Mouse (Mus musculus) C2C12 (cell line): ENCODE measurements around the gene Fam83d. TPM values are rescaled to one million over a fixed set of nuclear protein-coding genes. Genes with fewer than 3 reads are reported as not detected.

Experiments used
- H3K27me3 ChIP-seq: one replicate; pipeline ENCODE4 v1.6.1; 2011; ENCODE audit not compliant: control insufficient read depth, insufficient read depth, insufficient read length
- H3K36me3 ChIP-seq: one replicate; pipeline ENCODE4 v1.6.1; 2011; ENCODE audit not compliant: control insufficient read depth, insufficient read depth
- H3K4me3 ChIP-seq: one replicate; pipeline ENCODE4 v1.5.1; 2011; ENCODE audit warnings: mild to moderate bottlenecking, control low read depth; ENCODE audit not compliant: poor library complexity, insufficient read depth, severe bottlenecking
- H3K79me2 ChIP-seq: one replicate; pipeline ENCODE4 v1.6.1; 2011; ENCODE audit not compliant: control insufficient read depth, insufficient read depth
- H3K79me3 ChIP-seq: one replicate; pipeline ENCODE4 v1.6.1; 2011; ENCODE audit warnings: low read depth, control low read depth
- H3ac ChIP-seq: one replicate; pipeline ENCODE3; 2011; ENCODE audit warnings: low read depth; ENCODE audit not compliant: control insufficient read depth, insufficient read length
- CEBPB ChIP-seq: IDR thresholded peaks from one replicate; pipeline ENCODE4 v1.6.1; 2011; ENCODE audit warnings: low read depth, mild to moderate bottlenecking, control low read depth, moderate library complexity
- CTCF ChIP-seq: IDR thresholded peaks from one replicate; pipeline ENCODE4 v1.5.1; 2011; ENCODE audit not compliant: control insufficient read depth, insufficient read depth, insufficient read length
- FOSL1 ChIP-seq: IDR thresholded peaks from one replicate; pipeline ENCODE4 v1.8.0; 2011; ENCODE audit warnings: mild to moderate bottlenecking, low read length; ENCODE audit not compliant: poor library complexity, insufficient read depth, severe bottlenecking
- MAX ChIP-seq: IDR thresholded peaks from one replicate; pipeline ENCODE4 v1.6.1; 2011; ENCODE audit warnings: mild to moderate bottlenecking, control low read depth
- MYOD1 ChIP-seq: IDR thresholded peaks from one replicate; pipeline ENCODE4 v1.6.1; 2011; ENCODE audit warnings: low read depth; ENCODE audit not compliant: control insufficient read depth, insufficient read length
- MYOG ChIP-seq: IDR thresholded peaks from one replicate; pipeline ENCODE4 v1.6.1; 2011; ENCODE audit not compliant: control insufficient read depth, insufficient read length; ENCODE audit errors: extremely low read depth
- USF1 ChIP-seq: IDR thresholded peaks from one replicate; pipeline ENCODE4 v1.6.1; 2011; ENCODE audit warnings: low read depth, mild to moderate bottlenecking, control low read depth, moderate library complexity
- polyA plus RNA-seq: library from polyadenylated mRNA; unstranded; fragments of >200 nt; fragmentation: generic; extraction: Trizol; gene quantifications from one replicate; pipeline ENCODE4 v1.2.1, GENCODE M21; 2012; ENCODE audit warnings: missing spikeins

The Fam83d gene
- polyA plus RNA-seq, 1 experiment = 33.3 TPM

GRCm38 (mm10) chr2:158723806-158724205 is 44.1 kb upstream of the Fam83d start:
- H3K79me3 ChIP-seq = no peaks in the 10 kb centered on the region
- no peaks in the 10 kb centered on the region for H3K36me3 ChIP-seq
- H3K79me2 ChIP-seq = no peaks in the 10 kb centered on the region

GRCm38 (mm10) chr2:158726252-158726651 is 41.6 kb upstream of the Fam83d start:
- TF ChIP-seq CEBPB (no peak), CTCF (no peak)
- no peaks in the 10 kb centered on the region for H3K36me3 ChIP-seq

More at GRCm38 (mm10) chr2:158723806-158724205, 44.1 kb upstream of the Fam83d start:
- H3K27me3 ChIP-seq = peaks cover 20% of the 10 kb centered on the region
- H3ac ChIP-seq = no peak overlapping the region
- H3K4me3 ChIP-seq = no peak overlapping the region
- no peak for TF ChIP-seq USF1
- TF ChIP-seq FOSL1 = no peak
- TF ChIP-seq MYOG = no peak
- no peak for TF ChIP-seq CTCF
- no peak for TF ChIP-seq CEBPB
- no peak for TF ChIP-seq MYOD1
- TF ChIP-seq MAX = no peak

GRCm38 (mm10) chr2:158728061-158728815 is 39.7 kb upstream of the Fam83d start:
- no peaks in the 10 kb centered on the region for H3K79me2 ChIP-seq
- no peak overlapping the region for H3ac ChIP-seq
- H3K36me3 ChIP-seq = no peaks in the 10 kb centered on the region
- H3K4me3 ChIP-seq = no peak overlapping the region
- no peak for TF ChIP-seq CTCF
- TF ChIP-seq CEBPB = no peak
- no peak for TF ChIP-seq USF1
- no peak for TF ChIP-seq MAX
- no peak for TF ChIP-seq MYOD1
- no peak for TF ChIP-seq FOSL1
- no peak for TF ChIP-seq MYOG
- no peaks in the 10 kb centered on the region for H3K79me3 ChIP-seq
- H3K27me3 ChIP-seq = peaks cover 3% of the 10 kb centered on the region

More at GRCm38 (mm10) chr2:158726252-158726651, 41.6 kb upstream of the Fam83d start:
- Histone ChIP-seq H3K27me3 (peaks cover 11% of the 10 kb centered on the region), H3K79me3 (no peaks in the 10 kb centered on the region), H3K4me3 (no peak overlapping the region), H3K79me2 (no peaks in the 10 kb centered on the region), H3ac (no peak overlapping the region)

- no peaks in the 10 kb centered on the region for H3K36me3 ChIP-seq
- TF ChIP-seq MYOG = no peak
- TF ChIP-seq CEBPB = no peak
- no peak for TF ChIP-seq FOSL1
- no peak for TF ChIP-seq MAX
- no peak for TF ChIP-seq CTCF
- TF ChIP-seq USF1 = no peak
- no peak for TF ChIP-seq MYOD1
- H3K79me3 ChIP-seq = no peaks in the 10 kb centered on the region
- H3K27me3 ChIP-seq = no peaks in the 10 kb centered on the region
- no peak overlapping the region for H3ac ChIP-seq
- H3K79me2 ChIP-seq = no peaks in the 10 kb centered on the region
- no peak overlapping the region for H3K4me3 ChIP-seq
These were observed 37.0 kb upstream of the Fam83d start for GRCm38 (mm10) chr2:158730896-158731295.

GRCm38 (mm10) chr2:158732521-158732920 is 35.4 kb upstream of the Fam83d start:
- Histone ChIP-seq H3K79me2 (no peaks in the 10 kb centered on the region), H3K36me3 (no peaks in the 10 kb centered on the region), H3ac (no peak overlapping the region), H3K27me3 (no peaks in the 10 kb centered on the region), H3K4me3 (no peak overlapping the region), H3K79me3 (no peaks in the 10 kb centered on the region)
- TF ChIP-seq MYOG (no peak), CTCF (no peak), FOSL1 (no peak), USF1 (no peak), CEBPB (no peak), MYOD1 (no peak), MAX (no peak)

- H3K27me3 ChIP-seq = no peaks in the 10 kb centered on the region
- no peaks in the 10 kb centered on the region for H3K79me3 ChIP-seq
- no peaks in the 10 kb centered on the region for H3K79me2 ChIP-seq
- H3K36me3 ChIP-seq = no peaks in the 10 kb centered on the region
- H3K4me3 ChIP-seq = no peak overlapping the region
- H3ac ChIP-seq = no peak overlapping the region
- TF ChIP-seq MYOD1 (no peak), MYOG (no peak), CTCF (no peak), MAX (no peak), CEBPB (no peak), FOSL1 (no peak)
These were observed 34.8 kb upstream of the Fam83d start for GRCm38 (mm10) chr2:158733136-158733535.
